Mouse (Mus musculus) testis, adult 2 months (tissue): Measurements from ENCODE around the gene Cd1d1. TPM values are rescaled to one million over a fixed set of nuclear protein-coding genes. Genes with fewer than 3 reads are reported as not detected.
"Not testable (repeated sequence)": the region's sequence is repeated elsewhere in the genome, so short reads cannot be mapped to it uniquely, and the experiment has no call there.

Experiments
- H3K27ac ChIP-seq: fragments of 200-500 bp; 2 replicates; pipeline ENCODE4 v1.5.1; 2012; ENCODE audit warnings: low read depth, low read length; ENCODE audit not compliant: control insufficient read depth, insufficient read depth
- H3K27me3 ChIP-seq: fragments of 200-500 bp; 2 replicates; pipeline ENCODE4 v1.6.1; 2012; ENCODE audit warnings: mild to moderate bottlenecking, low read length, moderate library complexity; ENCODE audit not compliant: control insufficient read depth, insufficient read depth
- H3K36me3 ChIP-seq: fragments of 200-500 bp; 2 replicates; pipeline ENCODE4 v1.6.1; 2012; ENCODE audit warnings: mild to moderate bottlenecking, low read length; ENCODE audit not compliant: control insufficient read depth, insufficient read depth
- H3K4me1 ChIP-seq: fragments of 200-500 bp; 2 replicates; pipeline ENCODE4 v1.6.1; 2012; ENCODE audit warnings: low read length; ENCODE audit not compliant: control insufficient read depth, insufficient read depth
- H3K4me3 ChIP-seq: fragments of 200-500 bp; 2 replicates; pipeline ENCODE4 v1.5.1; 2012; ENCODE audit warnings: low read depth, mild to moderate bottlenecking, low read length, moderate library complexity, mixed read lengths; ENCODE audit not compliant: control insufficient read depth
- CTCF ChIP-seq: fragments of 200-500 bp; IDR thresholded peaks from 2 replicates; pipeline ENCODE4 v1.5.1; 2012; ENCODE audit warnings: low read depth, mild to moderate bottlenecking, inconsistent platforms, low read length, moderate library complexity; ENCODE audit not compliant: control insufficient read depth, insufficient read depth, insufficient replicate concordance
- POLR2A ChIP-seq: fragments of 200-500 bp; IDR thresholded peaks from 2 replicates; pipeline ENCODE4 v1.6.1; 2012; ENCODE audit warnings: low read depth, mild to moderate bottlenecking, inconsistent platforms, low read length, moderate library complexity; ENCODE audit not compliant: control insufficient read depth
- polyA plus RNA-seq: library from polyadenylated mRNA; depleted of rRNA; stranded (reverse); fragments of >200 nt; gene quantifications from 2 replicates; pipeline ENCODE4 v1.2.3, GENCODE M21; 2012

Gene Cd1d1
- polyA plus RNA-seq, 1 experiment, result 1.3 TPM

DNA sequence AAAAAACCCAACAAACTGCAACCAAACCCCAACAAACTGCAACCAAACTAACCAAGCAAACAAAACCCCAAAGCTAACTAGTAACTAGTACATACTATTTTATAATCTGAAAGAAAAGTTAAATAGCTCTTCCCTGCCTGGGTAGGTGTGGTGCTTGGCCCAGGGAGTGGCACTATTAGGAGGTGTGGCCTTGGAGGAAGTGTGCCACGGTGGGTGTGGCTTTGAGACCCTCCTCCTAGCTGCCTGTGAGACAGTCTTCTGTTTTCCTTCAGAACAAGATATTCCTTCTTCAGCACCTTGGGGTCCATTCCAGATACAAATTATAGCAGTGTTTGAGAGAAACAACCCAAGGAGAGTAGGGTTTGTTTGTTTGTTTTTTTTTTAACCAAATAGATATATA, 3.9 kb downstream of the Cd1d1 start:
- no peak overlapping the region for H3K4me3 ChIP-seq
- H3K36me3 ChIP-seq, result no peaks in the 10 kb centered on the region
- no peaks in the 10 kb centered on the region; the same call in 1 of the 2 replicates for H3K27me3 ChIP-seq
- peaks cover 7% of the 10 kb centered on the region for H3K4me1 ChIP-seq
- H3K27ac ChIP-seq, result no peak overlapping the region
- TF ChIP-seq POLR2A, result no peak
- TF ChIP-seq CTCF, result no peak

DNA sequence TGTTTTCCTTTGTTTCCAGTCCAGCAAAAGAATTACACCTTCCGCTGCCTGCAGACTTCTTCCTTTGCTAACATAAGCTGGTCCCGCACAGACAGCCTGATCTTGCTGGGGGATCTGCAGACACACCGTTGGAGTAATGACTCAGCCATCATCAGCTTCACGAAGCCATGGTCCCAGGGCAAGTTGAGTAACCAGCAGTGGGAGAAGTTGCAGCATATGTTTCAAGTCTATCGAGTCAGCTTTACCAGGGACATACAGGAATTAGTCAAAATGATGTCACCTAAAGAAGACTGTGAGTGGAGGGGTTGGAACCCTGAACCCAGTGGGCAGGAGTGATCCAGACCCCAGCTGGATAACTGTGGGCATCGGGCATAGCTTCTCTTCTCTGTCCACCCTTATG, 12.3 kb downstream of the Cd1d1 start:
- not testable (repeated sequence) for H3K4me1 ChIP-seq, H3K27me3 ChIP-seq, H3K4me3 ChIP-seq, H3K27ac ChIP-seq, H3K36me3 ChIP-seq

DNA sequence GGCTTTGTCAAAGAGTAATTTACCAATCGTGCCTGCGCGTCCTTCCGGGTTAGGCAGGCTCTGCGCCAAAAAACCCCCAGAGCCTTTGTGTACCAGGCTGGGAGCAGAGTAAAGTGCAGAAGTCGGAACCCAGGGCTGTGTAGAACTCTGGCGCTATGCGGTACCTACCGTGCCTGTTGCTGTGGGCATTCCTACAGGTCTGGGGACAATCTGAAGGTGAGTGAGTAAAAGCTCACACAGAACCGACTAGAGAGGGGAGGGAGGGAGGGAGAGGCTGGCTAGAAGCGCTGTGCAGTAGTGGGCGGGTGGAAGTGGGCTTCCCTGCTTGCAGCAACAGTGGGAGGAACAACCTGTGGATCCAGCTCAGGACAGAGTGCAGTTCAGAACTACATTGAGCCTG, 12.8 kb downstream of the Cd1d1 start:
- H3K36me3 ChIP-seq, result no peaks in the 10 kb centered on the region
- H3K27me3 ChIP-seq, result no peaks in the 10 kb centered on the region
- H3K4me3 ChIP-seq, result no peak overlapping the region
- no peak overlapping the region for H3K27ac ChIP-seq
- no peaks in the 10 kb centered on the region; the same call in 1 of the 2 replicates for H3K4me1 ChIP-seq
- TF ChIP-seq CTCF (no peak), POLR2A (no peak)

DNA sequence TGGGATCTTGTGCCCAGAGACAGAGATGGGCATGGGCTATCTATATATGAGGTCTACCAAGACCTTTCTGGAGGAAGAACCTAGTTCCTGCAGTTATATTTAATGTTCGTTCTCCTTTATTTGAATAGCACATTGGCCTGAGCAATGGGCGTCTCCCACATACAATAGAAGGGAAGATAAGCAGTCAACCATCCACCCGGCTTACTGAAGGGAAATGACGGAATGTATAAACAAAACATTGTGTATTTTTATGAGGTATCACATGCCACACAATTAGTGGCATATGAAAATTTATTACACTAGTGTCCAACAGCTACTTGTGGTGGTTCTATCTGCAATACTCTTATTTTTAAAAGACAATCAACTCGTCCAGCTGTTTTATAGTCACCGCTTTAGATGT, 15.9 kb downstream of the Cd1d1 start:
- Histone ChIP-seq H3K27ac (no peak overlapping the region), H3K36me3 (no peaks in the 10 kb centered on the region), H3K27me3 (no peaks in the 10 kb centered on the region)

DNA sequence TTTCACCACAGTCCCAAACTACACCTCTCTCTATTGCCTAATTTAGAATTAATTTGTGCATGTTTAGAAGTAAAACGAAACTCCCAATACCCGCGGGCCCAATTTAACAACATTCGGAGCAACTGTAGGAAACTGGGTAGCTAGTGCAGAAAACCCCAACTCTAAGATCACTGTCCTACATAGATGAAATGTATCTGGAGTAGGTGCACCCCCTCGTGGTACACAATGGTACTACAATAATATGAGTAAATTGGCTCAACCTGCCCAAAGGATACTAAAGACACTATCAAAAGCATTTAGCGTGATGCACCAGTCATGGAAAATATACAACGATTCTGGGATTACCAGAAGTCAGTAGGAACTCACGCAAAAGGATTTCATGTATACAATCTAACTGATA, 22.7 kb downstream of the Cd1d1 start:
- Histone ChIP-seq H3K27me3 (no peaks in the 10 kb centered on the region), H3K4me1 (no peaks in the 10 kb centered on the region), H3K36me3 (no peaks in the 10 kb centered on the region), H3K4me3 (no peak overlapping the region), H3K27ac (no peak overlapping the region)
- TF ChIP-seq CTCF (no peak; the same call in 1 of the 2 replicates), POLR2A (no peak)

More for the DNA sequence above, 15.9 kb downstream of the Cd1d1 start:
- TF ChIP-seq CTCF (no peak), POLR2A (no peak)
- no peaks in the 10 kb centered on the region; the same call in 1 of the 2 replicates for H3K4me1 ChIP-seq
- H3K4me3 ChIP-seq, result no peak overlapping the region

DNA sequence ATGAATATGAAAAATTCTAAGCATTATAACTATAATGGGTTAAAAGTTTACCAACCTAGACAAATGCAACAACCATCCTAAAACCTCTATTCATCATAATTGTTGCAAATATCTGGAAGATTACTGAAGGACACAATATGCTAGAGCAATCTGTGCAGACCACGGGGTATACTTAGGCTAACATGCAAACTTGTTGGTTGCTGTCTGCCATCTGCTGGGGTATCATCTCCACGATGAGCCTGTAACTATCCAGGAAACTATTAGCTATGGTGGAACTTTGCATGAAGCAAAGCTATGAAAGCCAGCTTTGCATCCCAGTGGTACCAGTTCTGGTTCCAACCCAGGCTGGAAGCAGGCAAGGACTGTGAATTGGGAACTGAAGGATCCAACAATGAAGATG, 24.1 kb downstream of the Cd1d1 start:
- Histone ChIP-seq H3K27me3 (no peaks in the 10 kb centered on the region), H3K4me1 (no peaks in the 10 kb centered on the region), H3K27ac (no peak overlapping the region), H3K4me3 (no peak overlapping the region), H3K36me3 (no peaks in the 10 kb centered on the region)
- TF ChIP-seq POLR2A (no peak), CTCF (no peak)

DNA sequence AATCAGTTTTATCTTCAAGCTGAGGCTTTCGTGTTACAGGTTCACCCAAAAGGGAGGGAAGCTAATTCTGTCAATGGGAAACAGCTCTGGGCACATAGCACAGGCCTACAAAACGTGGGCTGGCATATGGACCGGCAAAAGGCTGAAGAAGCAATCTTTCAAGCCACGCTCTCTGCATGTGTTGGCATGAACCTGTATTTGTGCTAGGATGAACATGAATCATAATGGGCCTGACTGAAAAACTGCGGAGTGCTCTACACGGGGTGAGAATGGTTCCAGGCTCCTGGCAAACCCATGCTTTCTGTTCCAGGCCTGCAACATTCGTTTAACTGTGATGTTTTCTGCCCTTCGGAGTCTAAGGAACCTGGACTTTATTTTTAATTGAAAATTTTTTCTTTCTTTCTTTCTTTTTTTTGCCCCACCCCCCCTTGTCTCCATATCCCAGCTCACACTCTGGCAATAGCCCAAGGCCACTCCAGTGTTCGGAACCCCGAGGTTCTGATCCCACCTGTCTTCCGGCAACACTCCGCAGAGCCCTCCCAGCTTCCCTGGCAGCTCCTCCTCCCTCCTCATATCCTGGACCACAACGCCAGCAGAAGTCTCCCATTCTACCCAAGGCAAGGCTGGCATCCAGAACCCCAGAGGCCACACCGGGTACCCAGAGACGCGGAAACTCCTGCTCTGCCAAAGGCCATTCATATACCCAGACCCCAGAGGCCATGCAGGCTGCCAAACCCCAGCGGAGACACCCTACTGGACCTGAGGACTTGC, 36.4 kb downstream of the Cd1d1 start:
- Histone ChIP-seq H3K36me3 (no peaks in the 10 kb centered on the region), H3K27me3 (no peaks in the 10 kb centered on the region), H3K27ac (no peak overlapping the region), H3K4me1 (peaks cover 8% of the 10 kb centered on the region), H3K4me3 (no peak overlapping the region)
- TF ChIP-seq CTCF (no peak), POLR2A (no peak)

DNA sequence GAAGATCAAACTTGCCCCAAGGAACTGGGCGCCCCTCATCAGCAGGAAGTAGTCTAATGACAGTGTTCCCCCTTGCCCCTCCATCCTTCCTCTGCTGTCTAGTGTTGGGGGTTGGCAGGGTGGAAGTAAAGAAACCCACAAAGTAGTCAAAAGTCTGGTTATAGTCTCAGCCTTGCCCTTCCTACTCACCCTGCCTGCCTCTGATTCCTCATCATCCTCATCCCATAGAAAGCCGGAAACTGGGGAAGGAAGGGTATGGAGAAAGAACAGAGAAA, 37.9 kb downstream of the Cd1d1 start:
- Histone ChIP-seq H3K4me3 (no peak overlapping the region), H3K27me3 (no peaks in the 10 kb centered on the region), H3K4me1 (peaks cover 8% of the 10 kb centered on the region), H3K36me3 (no peaks in the 10 kb centered on the region), H3K27ac (no peak overlapping the region)
- TF ChIP-seq POLR2A (no peak), CTCF (no peak)
